Mouse (Mus musculus): Measurements from ENCODE around the gene Podxl2. TPM values are rescaled to one million over a fixed set of nuclear protein-coding genes. Genes with fewer than 3 reads are reported as not detected.

Podxl2 gene
- polyA plus RNA-seq, 1 experiment from 2014 or later = 5.0 TPM

- 82% methylated on average over 17 of the region's 17 CpGs for whole genome bisulfite sequencing (ENCODE audit: insufficient replicate concordance)
- H3K9me3 ChIP-seq (replicated peaks) = no peaks in the 10 kb centered on the region
- H3K27ac ChIP-seq = peak overlapping the region; percentile 81; the same call in 1 of the 2 replicates
- H3K36me3 ChIP-seq = peaks cover 36% of the 10 kb centered on the region
- no peaks in the 10 kb centered on the region for H3K27me3 ChIP-seq (replicated peaks)
- peaks cover 73% of the 10 kb centered on the region for H3K4me1 ChIP-seq
- no peak overlapping the region for H3K4me3 ChIP-seq
- H3K4me2 ChIP-seq = no peak overlapping the region
- no peak overlapping the region for H3K9ac ChIP-seq
- no peak for ATAC-seq
These were observed 69.8 kb downstream of the Podxl2 start for GRCm38 (mm10) chr6:88804966-88805577.

DNA sequence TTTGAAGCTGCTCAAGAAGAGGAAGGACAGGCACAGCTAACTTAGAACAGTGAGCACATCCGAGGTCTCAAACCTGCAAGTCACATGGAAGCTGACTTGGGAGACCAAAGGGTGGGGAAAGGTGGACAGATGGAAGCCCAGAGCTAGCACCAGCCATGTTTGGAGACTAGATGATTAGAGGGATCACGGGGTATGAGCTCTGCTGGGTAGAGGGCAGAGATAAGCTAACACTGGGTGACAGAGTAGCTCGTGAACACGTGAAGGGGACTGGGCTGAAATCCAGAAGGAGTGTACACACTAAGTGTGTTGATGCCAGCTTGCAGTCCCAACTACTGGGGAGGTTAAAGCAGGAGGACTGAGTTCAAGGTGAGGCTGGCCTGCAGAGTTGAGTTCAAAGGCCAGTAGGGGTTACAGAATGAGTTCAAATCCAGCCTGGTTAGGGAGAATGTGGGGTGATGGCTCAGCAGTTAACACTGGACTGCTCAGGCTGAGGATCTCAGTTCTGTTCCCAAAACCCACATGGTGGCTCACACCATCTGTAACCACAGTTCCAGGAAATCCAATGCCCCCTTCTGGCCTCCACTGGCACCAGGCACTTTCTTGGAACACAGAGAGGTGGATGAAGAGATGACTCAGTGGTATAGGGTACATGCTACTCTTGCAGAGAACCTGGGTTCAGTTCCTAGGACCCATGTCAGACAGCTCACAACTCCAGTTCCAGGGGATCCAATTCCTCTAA is 70.7 kb downstream of the Podxl2 start:
- 20% methylated on average over 4 of the region's 4 CpGs for WGBS (ENCODE audit: insufficient replicate concordance)
- no peaks in the 10 kb centered on the region for H3K27me3 ChIP-seq (replicated peaks)
- H3K36me3 ChIP-seq = peaks cover 36% of the 10 kb centered on the region
- no peak overlapping the region for H3K4me3 ChIP-seq
- H3K9me3 ChIP-seq (replicated peaks) = no peaks in the 10 kb centered on the region
- peaks cover 74% of the 10 kb centered on the region for H3K4me1 ChIP-seq
- peak overlapping the region; percentile 53 for H3K4me2 ChIP-seq
- ATAC-seq = peak; percentile 88
- H3K9ac ChIP-seq = peak overlapping the region; percentile 52; the same call in 1 of the 2 replicates
- H3K27ac ChIP-seq = peak overlapping the region; percentile 81

GRCm38 (mm10) chr6:88803051-88803450 is 71.8 kb downstream of the Podxl2 start:
- peaks cover 70% of the 10 kb centered on the region for H3K4me1 ChIP-seq

GRCm38 (mm10) chr6:88800735-88801134 is 74.1 kb downstream of the Podxl2 start:
- Histone ChIP-seq H3K9ac (no peak overlapping the region), H3K27me3 (replicated peaks) (no peaks in the 10 kb centered on the region), H3K9me3 (replicated peaks) (no peaks in the 10 kb centered on the region), H3K36me3 (peaks cover 23% of the 10 kb centered on the region; the same call in 1 of the 2 replicates), H3K4me3 (no peak overlapping the region), H3K4me1 (peaks cover 57% of the 10 kb centered on the region), H3K27ac (peak overlapping the region; percentile 15; the same call in 1 of the 2 replicates), H3K4me2 (no peak overlapping the region)
- 40% methylated on average over 3 of the region's 3 CpGs for WGBS (ENCODE audit: insufficient replicate concordance)
- no peak for ATAC-seq

More at GRCm38 (mm10) chr6:88803051-88803450, 71.8 kb downstream of the Podxl2 start:
- H3K9ac ChIP-seq = peak overlapping the region; percentile 52
- H3K27ac ChIP-seq = peak overlapping the region; percentile 81
- peak overlapping the region; percentile 53 for H3K4me2 ChIP-seq
- no peaks in the 10 kb centered on the region for H3K9me3 ChIP-seq (replicated peaks)
- H3K4me3 ChIP-seq = peak overlapping the region; percentile 14; the same call in 1 of the 2 replicates
- peak; percentile 72 for ATAC-seq
- no peaks in the 10 kb centered on the region for H3K27me3 ChIP-seq (replicated peaks)
- 24% methylated on average over 7 of the region's 7 CpGs for WGBS (ENCODE audit: insufficient replicate concordance)
- H3K36me3 ChIP-seq = peaks cover 25% of the 10 kb centered on the region

DNA sequence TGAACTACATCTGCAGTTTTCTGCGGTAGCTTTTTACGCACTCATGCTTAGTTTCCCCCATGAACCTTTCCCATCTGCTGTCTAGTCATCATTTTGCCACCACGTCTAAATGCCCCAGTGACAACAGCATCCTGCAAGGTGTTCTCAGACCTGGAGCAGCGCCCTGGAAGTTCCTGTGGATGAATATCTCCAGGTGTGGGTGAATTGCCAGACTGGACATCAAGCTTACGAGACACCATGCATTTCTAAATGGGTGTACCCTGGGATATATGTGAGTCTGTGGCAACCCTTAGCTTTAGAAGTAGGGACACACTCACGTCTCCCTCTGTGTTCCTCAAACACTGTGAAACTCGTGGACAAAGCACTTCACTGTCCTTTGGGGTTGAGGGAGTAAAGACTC is 74.7 kb downstream of the Podxl2 start:
- Histone ChIP-seq H3K9ac (no peak overlapping the region), H3K4me2 (no peak overlapping the region), H3K4me1 (peaks cover 56% of the 10 kb centered on the region), H3K9me3 (replicated peaks) (no peaks in the 10 kb centered on the region), H3K27ac (peak overlapping the region; percentile 15; the same call in 1 of the 2 replicates), H3K36me3 (peaks cover 23% of the 10 kb centered on the region; the same call in 1 of the 2 replicates), H3K27me3 (replicated peaks) (no peaks in the 10 kb centered on the region), H3K4me3 (no peak overlapping the region)
- ATAC-seq = no peak
- WGBS (ENCODE audit: insufficient replicate concordance) = 69% methylated on average over 7 of the region's 7 CpGs

GRCm38 (mm10) chr6:88794561-88794971 is 80.3 kb downstream of the Podxl2 start:
- ATAC-seq = no peak

GRCm38 (mm10) chr6:88793872-88794271 is 81.0 kb downstream of the Podxl2 start:
- Histone ChIP-seq H3K9ac (no peak overlapping the region), H3K36me3 (no peaks in the 10 kb centered on the region), H3K27me3 (replicated peaks) (peaks cover 9% of the 10 kb centered on the region; the same call in 1 of the 2 replicates), H3K4me3 (no peak overlapping the region), H3K4me1 (peaks cover 26% of the 10 kb centered on the region), H3K9me3 (replicated peaks) (no peaks in the 10 kb centered on the region), H3K27ac (no peak overlapping the region), H3K4me2 (no peak overlapping the region)
- ATAC-seq = no peak
- 82% methylated on average over 13 of the region's 13 CpGs for WGBS (ENCODE audit: insufficient replicate concordance)

More at GRCm38 (mm10) chr6:88794561-88794971, 80.3 kb downstream of the Podxl2 start:
- Histone ChIP-seq H3K9me3 (replicated peaks) (no peaks in the 10 kb centered on the region), H3K9ac (no peak overlapping the region), H3K4me2 (no peak overlapping the region), H3K36me3 (0 out of 2 replicates have a peak, but pooled peaks cover 5% of the 10 kb centered on the region), H3K27me3 (replicated peaks) (peaks cover 9% of the 10 kb centered on the region; the same call in 1 of the 2 replicates), H3K4me1 (peaks cover 20% of the 10 kb centered on the region), H3K27ac (no peak overlapping the region), H3K4me3 (no peak overlapping the region)
- 72% methylated on average over 14 of the region's 14 CpGs for WGBS (ENCODE audit: insufficient replicate concordance)

GRCm38 (mm10) chr6:88793243-88793642 is 81.6 kb downstream of the Podxl2 start:
- Histone ChIP-seq H3K9ac (no peak overlapping the region), H3K27ac (no peak overlapping the region), H3K4me1 (peaks cover 27% of the 10 kb centered on the region), H3K27me3 (replicated peaks) (peaks cover 9% of the 10 kb centered on the region; the same call in 1 of the 2 replicates), H3K36me3 (no peaks in the 10 kb centered on the region), H3K4me2 (no peak overlapping the region), H3K4me3 (no peak overlapping the region), H3K9me3 (replicated peaks) (no peaks in the 10 kb centered on the region)
- no peak; the same call in 1 of the 2 replicates for ATAC-seq
- 63% methylated on average over 2 of the region's 2 CpGs for WGBS (ENCODE audit: insufficient replicate concordance)

Other genes starting within 250 kb of the Podxl2 start
- gene Kbtbd12, start 237.1 kb downstream of the Podxl2 start, polyA plus RNA-seq (2016; fragmentation: Nextera tagmentation; extraction: Ambion mirVana) = 0.52 and 0.85 TPM in 2 replicates
- gene Mgll, start 150.6 kb downstream of the Podxl2 start, polyA plus RNA-seq (2016; fragmentation: Nextera tagmentation; extraction: Ambion mirVana) = 46.4 and 47.7 TPM in 2 replicates
- gene Abtb1, start 33.1 kb downstream of the Podxl2 start, polyA plus RNA-seq (2016; fragmentation: Nextera tagmentation; extraction: Ambion mirVana) = 37.6 and 40.0 TPM in 2 replicates
- 240 and 243 TPM in 2 replicates for gene Mcm2, start 23.7 kb upstream of the Podxl2 start, polyA plus RNA-seq (2016; fragmentation: Nextera tagmentation; extraction: Ambion mirVana)
- 52.7 and 53.9 TPM in 2 replicates for gene Tpra1, start 27.2 kb upstream of the Podxl2 start, polyA plus RNA-seq (2016; fragmentation: Nextera tagmentation; extraction: Ambion mirVana)

Measured in liver, embryonic 12.5 days (tissue).